Mouse (Mus musculus) lung, postnatal 0 days (tissue): ENCODE results near the gene Slc24a2.

Source experiments
- CTCF ChIP-seq: IDR thresholded peaks from 2 replicates; pipeline ENCODE4 v1.5.1; 2016; ENCODE audit warnings: antibody characterized with exemption, mild to moderate bottlenecking
- EP300 ChIP-seq: IDR thresholded peaks from 2 replicates; pipeline ENCODE4 v1.6.1; 2016; ENCODE audit warnings: antibody characterized with exemption, mild to moderate bottlenecking, control low read depth

- TF ChIP-seq CTCF (no peak), EP300 (no peak)
Measured at GRCm38 (mm10) chr4:87274276-87274675, 44.0 kb upstream of the Slc24a2 start.
